Mouse (Mus musculus) gastrocnemius, adult 8-10 months (tissue): Measurements from ENCODE around the gene Gm14327. TPM values are rescaled to one million over a fixed set of nuclear protein-coding genes. Genes with fewer than 3 reads are reported as not detected.
"Not testable (repeated sequence)": the region's sequence is repeated elsewhere in the genome, so short reads cannot be mapped to it uniquely, and the experiment has no call there.

Experiments
- DNase-seq, 2 experiments: peaks; one replicate each; pipeline ENCODE4 v3.0.0; 2022; ENCODE audit warnings: low spot score in 2 of 2
- total RNA-seq, 4 experiments: library from RNA; stranded (reverse); gene quantifications; 2 replicates each; pipeline ENCODE4 v1.2.4; 2022

Gm14327 gene
- 1 to 10 TPM; 2.5 to 5.5 (median 4.8) TPM for total RNA-seq

- DNase-seq, result not testable (repeated sequence)
These were observed at the start of gene Gm14327 for GRCm38 (mm10) chr2:177897046-177897578. Gene Gm14327 (plus strand): TSS chr2:177897096.

DNA sequence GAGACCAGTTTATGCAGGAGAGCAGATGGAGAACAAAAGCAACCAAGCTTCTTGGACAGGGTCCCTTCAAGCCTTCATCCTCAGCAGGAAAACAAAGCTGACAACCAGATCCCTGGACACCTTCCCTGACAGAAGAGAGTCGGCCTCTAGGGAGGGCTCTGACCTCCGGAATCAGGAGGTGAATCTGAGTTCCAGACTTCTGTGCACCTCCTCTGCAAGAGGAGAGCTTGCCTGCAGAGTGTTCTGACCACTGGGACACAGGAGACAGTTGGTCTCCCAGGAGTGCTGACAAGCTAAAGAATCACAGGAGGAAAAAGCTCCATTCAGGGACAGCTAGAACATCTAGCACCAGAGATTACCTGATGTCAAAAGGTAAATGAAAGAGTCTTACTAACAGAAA, 34.6 kb upstream of the Gm14327 start:
- not testable (repeated sequence) for DNase-seq

DNA sequence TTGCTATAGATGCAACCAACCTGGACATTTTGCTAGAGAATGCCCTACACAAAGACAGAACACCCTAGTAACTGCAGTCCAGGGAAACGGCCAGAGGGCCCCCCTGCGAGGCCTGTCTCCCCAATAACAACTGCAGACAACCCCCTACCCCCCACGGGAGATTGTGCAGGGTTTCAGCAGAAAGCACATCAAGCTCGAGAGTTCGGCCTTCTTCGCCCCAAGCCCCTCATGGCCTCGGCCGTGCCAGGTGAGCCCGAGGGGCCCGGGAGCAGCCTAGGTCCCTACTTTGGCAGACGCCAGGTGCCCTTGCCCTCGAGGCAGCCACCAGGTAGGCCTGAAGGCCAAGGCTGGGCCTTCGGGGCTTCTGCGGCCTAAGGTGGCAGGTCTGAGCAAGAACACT, 9.2 kb upstream of the Gm14327 start:
- DNase-seq, result not testable (repeated sequence)

DNA sequence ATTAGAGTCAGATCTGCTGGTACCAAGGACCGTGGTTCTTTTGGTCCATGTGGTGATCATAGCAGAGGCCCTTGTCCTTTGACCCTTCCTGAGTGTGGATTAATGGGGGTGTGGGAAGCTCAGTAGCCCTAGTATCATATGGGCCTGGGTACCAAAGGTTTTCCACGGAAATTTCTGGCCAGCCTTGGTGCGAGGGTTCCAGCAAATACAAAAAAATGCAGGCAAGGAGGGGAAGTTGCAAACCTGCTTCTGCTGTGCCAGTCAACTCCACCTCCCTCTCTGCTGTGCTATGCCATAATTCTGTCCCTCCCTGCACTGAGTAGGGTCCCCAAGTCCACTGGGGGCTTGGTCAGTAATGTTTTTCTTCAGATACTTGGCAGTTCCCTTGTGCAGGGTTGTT, 1.3 kb downstream of the Gm14327 start:
- DNase-seq, result peak in 1 of 2 experiments; percentile 2

- not testable (repeated sequence) for DNase-seq
These were observed 6.4 kb downstream of the Gm14327 start for GRCm38 (mm10) chr2:177903276-177903675.

- not testable (repeated sequence) for DNase-seq
These were observed 28.7 kb downstream of the Gm14327 start, which contains the start of gene Zfp972 for GRCm38 (mm10) chr2:177925563-177926103. Gene Zfp972 (minus strand): TSS chr2:177925613.

Other genes starting within 250 kb of the Gm14327 start
- gene Gm14322, start 137.8 kb upstream of the Gm14327 start, total RNA-seq, result 10 to 100 TPM; 20.4 to 35.5 (median 31.3) TPM
- 100 to 1,000 TPM; 108 to 151 (median 122) TPM for gene Gm14325, start 56.8 kb upstream of the Gm14327 start, total RNA-seq
- under 1 TPM in 3 of 4 experiments, not detected in 1; 0.76 to 0.94 (median 0.82) TPM for gene Zfp972, start 28.5 kb downstream of the Gm14327 start, total RNA-seq
- 10 to 100 TPM; 36.0 to 51.9 (median 39.5) TPM for gene Gm14326, start 60.2 kb downstream of the Gm14327 start, total RNA-seq
- gene Zfp971, start 126.2 kb downstream of the Gm14327 start, total RNA-seq, result 10 to 100 TPM; 26.2 to 38.7 (median 34.9) TPM
- gene Zfp931, start 181.4 kb downstream of the Gm14327 start, total RNA-seq, result 10 to 100 TPM in 3 of 4 experiments, 1 to 10 TPM in 1; 8.4 to 13.0 (median 11.8) TPM
- under 1 TPM in 2 of 4 experiments, not detected in 2; 0.24 to 0.31 TPM for gene Phactr3, start 221.9 kb downstream of the Gm14327 start, total RNA-seq